Mouse (Mus musculus): Measurements from ENCODE around the gene Snca. TPM values are rescaled to one million over a fixed set of nuclear protein-coding genes. Genes with fewer than 3 reads are reported as not detected.

Gene Snca
- polyA plus RNA-seq (2012; rRNA removed): 0.50 and 0.59 TPM in 2 replicates

GRCm38 (mm10) chr6:60829282-60829891, at the start of gene Snca:
Snca (minus strand) TSS chr6:60829855.

Other genes starting within 250 kb of the Snca start
- gene Mmrn1, start 95.1 kb upstream of the Snca start, polyA plus RNA-seq (2012; rRNA removed): 2.6 and 3.7 TPM in 2 replicates